Mouse (Mus musculus) G1E (cell line): ENCODE data around the gene Fam155a.

Source experiments
- CTCF ChIP-seq: IDR thresholded peaks from 2 replicates; pipeline ENCODE4 v1.5.1; 2012; ENCODE audit warnings: low read depth, low read length, inconsistent platforms, mixed read lengths
- GATA1 ChIP-seq: IDR thresholded peaks from 2 replicates; pipeline ENCODE4 v1.6.1; 2012; ENCODE audit warnings: borderline replicate concordance, low read length, inconsistent platforms, mixed read lengths
- GATA2 ChIP-seq: IDR thresholded peaks from 2 replicates; pipeline ENCODE4 v1.6.1; 2012; ENCODE audit warnings: low read depth, low read length, inconsistent platforms, borderline replicate concordance
- TAL1 ChIP-seq: conservative IDR thresholded peaks from 2 replicates; pipeline ENCODE4 v1.6.1; 2012; ENCODE audit warnings: low read depth, low read length, inconsistent platforms, mixed read lengths

DNA sequence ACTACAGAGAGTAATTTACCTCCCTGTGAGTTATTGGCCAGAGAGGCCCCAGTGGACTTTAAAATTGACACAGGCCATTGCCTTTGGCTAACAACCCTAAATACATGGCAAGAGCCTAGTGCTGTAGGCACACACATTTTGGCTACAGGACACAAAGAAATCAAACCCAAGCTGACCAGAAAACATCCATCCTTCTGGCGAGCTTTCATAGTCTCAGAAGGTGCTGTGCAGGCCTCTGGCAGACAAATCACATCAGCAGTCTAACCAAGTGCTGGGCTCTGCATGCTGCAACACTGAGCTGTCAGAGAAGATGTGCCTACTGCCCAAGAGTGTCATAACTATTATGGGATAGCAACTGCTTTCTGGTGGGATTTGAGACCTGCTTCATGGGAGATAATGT lies 34.7 kb upstream of the Fam155a start:
- TF ChIP-seq CTCF, result no peak
- no peak for TF ChIP-seq GATA1
- TF ChIP-seq GATA2, result no peak
- no peak for TF ChIP-seq TAL1
